Mouse (Mus musculus): Measurements from ENCODE around the gene Tango2. TPM values are rescaled to one million over a fixed set of nuclear protein-coding genes. Genes with fewer than 3 reads are reported as not detected.

Gene Tango2
- 119 and 144 TPM in 2 replicates for polyA plus RNA-seq (2015; fragmentation: Nextera tagmentation; extraction: Ambion mirVana)

DNA sequence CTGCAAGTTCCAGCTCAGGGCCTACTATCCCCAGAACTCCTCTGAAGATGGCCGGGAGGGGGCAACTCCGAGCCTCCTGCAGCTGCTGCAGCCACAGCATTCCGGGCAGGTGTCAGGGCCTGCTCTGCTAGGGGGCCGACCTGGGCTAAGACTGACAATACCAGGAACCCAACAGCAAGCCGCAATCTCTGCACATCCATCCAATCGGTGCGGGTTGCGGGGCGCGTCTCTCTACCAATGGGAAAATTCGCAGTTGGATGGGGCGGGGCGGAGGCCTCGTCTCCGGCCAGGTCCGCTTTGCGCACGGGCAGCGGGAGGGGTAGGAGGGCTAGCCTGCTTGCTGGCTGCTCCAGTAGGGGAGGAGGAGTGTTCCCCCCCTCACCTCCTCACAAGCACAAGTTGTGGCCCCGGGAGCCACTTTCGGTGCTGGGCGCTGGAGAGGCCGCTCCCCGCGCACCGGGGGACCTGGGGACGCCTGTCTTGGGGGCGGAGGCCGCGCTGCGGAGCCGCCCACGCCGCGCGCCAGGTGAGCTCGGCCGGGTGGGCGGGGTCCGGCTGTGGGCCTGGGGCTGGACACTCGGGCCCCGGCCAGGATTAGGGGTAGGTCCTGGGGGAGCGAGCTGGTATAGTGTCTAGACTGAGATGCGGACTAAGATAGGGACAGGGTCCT lies at the start of gene Tango2, which contains the start of gene Arvcf:
TSS of gene Tango2 (minus strand) at position 173 of the 670 bp plus-strand sequence.
TSS of gene Arvcf (plus strand) at position 252 of the 670 bp plus-strand sequence.

DNA sequence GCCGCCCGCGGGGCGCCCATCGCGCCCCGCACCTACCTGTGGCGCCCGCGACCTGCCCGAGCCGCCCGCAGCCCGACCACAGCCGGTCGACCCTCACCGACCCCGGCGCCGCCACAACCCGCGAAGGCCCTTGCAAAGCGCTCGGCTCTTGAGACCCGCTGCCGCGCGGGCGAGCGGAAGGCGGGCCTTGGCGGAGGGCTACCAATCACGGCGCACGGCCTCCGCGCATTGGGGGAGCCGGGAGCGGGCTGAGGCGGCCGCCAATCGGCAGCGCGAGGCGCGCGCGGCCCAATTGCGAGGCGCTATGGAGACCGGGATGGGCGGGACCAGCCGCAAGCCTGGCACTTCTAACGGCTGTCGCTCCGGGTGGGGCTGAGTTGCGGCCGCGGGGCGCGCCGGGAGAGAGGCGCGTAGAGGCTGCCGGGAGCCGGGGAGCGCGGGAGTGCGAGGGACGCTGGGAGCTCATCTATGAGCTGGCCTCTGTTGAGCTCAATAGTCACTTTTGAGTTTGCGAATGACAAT lies 58.8 kb downstream of the Tango2 start, which contains the start of gene Dgcr8:
TSS of gene Dgcr8 (minus strand) at position 180 of the 522 bp plus-strand sequence.

DNA sequence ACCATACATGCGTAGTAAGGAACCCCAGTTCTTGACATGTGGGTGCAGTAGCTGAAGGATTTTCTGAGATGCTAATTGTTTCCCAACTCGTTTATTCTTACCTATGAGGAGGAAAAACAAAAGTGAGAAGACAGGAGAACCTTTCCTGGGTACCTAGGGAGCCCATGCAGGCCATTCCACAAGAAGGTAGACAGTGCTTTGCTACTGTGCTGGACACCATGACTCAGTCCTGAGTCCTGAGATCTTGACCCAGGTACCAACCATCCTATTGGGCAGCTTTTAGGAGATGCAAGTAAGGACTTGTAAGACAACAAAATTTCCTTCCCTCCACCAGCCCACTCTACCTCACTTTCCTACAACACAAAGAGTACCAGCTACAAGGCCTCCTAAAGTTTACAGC lies 89.7 kb downstream of the Tango2 start, which contains the start of gene Gm49776:
TSS of gene Gm49776 (minus strand) at position 101 of the 400 bp plus-strand sequence.

MicroRNA genes within 50 kb of the gene (microRNA counts, 519-probe panel; counts per million panel counts)
- microRNA mmu-miR-1306: 40.5 counts per million
- microRNA mmu-miR-185: 4,123 counts per million, percentile 36 among the panel's probes with 10 or more counts

Small RNA genes lying within 50 kb of the gene (microRNA-seq; reads per million reads assigned to microRNA genes)
- gene Gm24572 (not detected), gene Gm26219 (not detected), gene Mir1306 (64.7 reads per million, percentile 37 among the genes with 10 or more reads in this experiment), gene Mir185 (529 reads per million, percentile 68 among the genes with 10 or more reads in this experiment)

Other genes starting within 250 kb of the Tango2 start
- 34.3 and 37.1 TPM in 2 replicates for gene Rtn4r, start 220.5 kb downstream of the Tango2 start, polyA plus RNA-seq (2015; fragmentation: Nextera tagmentation; extraction: Ambion mirVana)
- not detected in 2 replicates for gene Ccdc188, start 130.2 kb downstream of the Tango2 start, polyA plus RNA-seq (2015; fragmentation: Nextera tagmentation; extraction: Ambion mirVana)
- 16.5 and 18.8 TPM in 2 replicates for gene Zdhhc8, start 113.0 kb downstream of the Tango2 start, polyA plus RNA-seq (2015; fragmentation: Nextera tagmentation; extraction: Ambion mirVana)
- gene Trmt2a, start 99.4 kb downstream of the Tango2 start, polyA plus RNA-seq (2015; fragmentation: Nextera tagmentation; extraction: Ambion mirVana): 66.8 and 70.8 TPM in 2 replicates
- 359 and 380 TPM in 2 replicates for gene Ranbp1, start 99.4 kb downstream of the Tango2 start, polyA plus RNA-seq (2015; fragmentation: Nextera tagmentation; extraction: Ambion mirVana)
- gene Gm49776, start 89.8 kb downstream of the Tango2 start, polyA plus RNA-seq (2015; fragmentation: Nextera tagmentation; extraction: Ambion mirVana): not detected in 2 replicates
- 14.6 and 20.6 TPM in 2 replicates for gene Dgcr8, start 58.9 kb downstream of the Tango2 start, polyA plus RNA-seq (2015; fragmentation: Nextera tagmentation; extraction: Ambion mirVana)
- 52.7 and 66.9 TPM in 2 replicates for gene Arvcf, start 79 bp upstream of the Tango2 start, polyA plus RNA-seq (2015; fragmentation: Nextera tagmentation; extraction: Ambion mirVana)
- gene Txnrd2, start 78.3 kb upstream of the Tango2 start, polyA plus RNA-seq (2015; fragmentation: Nextera tagmentation; extraction: Ambion mirVana): 36.3 and 36.8 TPM in 2 replicates
- gene Comt, start 78.7 kb upstream of the Tango2 start, polyA plus RNA-seq (2015; fragmentation: Nextera tagmentation; extraction: Ambion mirVana): 116 and 122 TPM in 2 replicates
- gene Gnb1l, start 150.6 kb upstream of the Tango2 start, polyA plus RNA-seq (2015; fragmentation: Nextera tagmentation; extraction: Ambion mirVana): 14.0 and 17.3 TPM in 2 replicates
- 2.0 and 2.7 TPM in 2 replicates for gene Rtl10, start 150.8 kb upstream of the Tango2 start, polyA plus RNA-seq (2015; fragmentation: Nextera tagmentation; extraction: Ambion mirVana)
- gene Tbx1, start 242.6 kb upstream of the Tango2 start, polyA plus RNA-seq (2015; fragmentation: Nextera tagmentation; extraction: Ambion mirVana): 2.9 and 3.3 TPM in 2 replicates